Mouse (Mus musculus) hindbrain, embryonic 11.5 days (tissue): ENCODE measurements at regions not wholly inside any gene's neighbourhood (a gene's known extent, or its start where the extent isn't known, plus 50 kb on each side); places are given as distances from the start of the nearest gene placed in this dataset.

Experiments used
- ATAC-seq: fragments of 200-750 bp; cut with Nextera tagmentation; 2 replicates; pipeline ENCODE4 v1.8.0; 2017; ENCODE audit warnings: mild to moderate bottlenecking, moderate TSS enrichment, moderate library complexity; ENCODE audit not compliant: low FRiP score
- DNase-seq: peaks from one replicate; pipeline ENCODE4 v3.0.0-alpha.2; 2015; ENCODE audit warnings: low spot score
- H3K27ac ChIP-seq: fragments of 300-500 bp; sonication (generic); 2 replicates; pipeline ENCODE4 v1.5.1; 2014; ENCODE audit warnings: mild to moderate bottlenecking, low read depth, low read length
- H3K27me3 ChIP-seq: fragments of 300-500 bp; sonication (generic); 2 replicates; pipeline ENCODE4 v1.6.1; 2014; ENCODE audit warnings: mild to moderate bottlenecking, low read length, moderate library complexity, mixed read lengths; ENCODE audit not compliant: control insufficient read depth, insufficient read depth
- H3K36me3 ChIP-seq: fragments of 300-500 bp; sonication (generic); 2 replicates; pipeline ENCODE4 v1.6.1; 2014; ENCODE audit warnings: mild to moderate bottlenecking, low read length, moderate library complexity, mixed read lengths; ENCODE audit not compliant: control insufficient read depth, insufficient read depth
- H3K4me1 ChIP-seq: fragments of 300-500 bp; sonication (generic); replicated peaks from 2 replicates; pipeline ENCODE4 v1.6.1; 2014; ENCODE audit warnings: low read length, mixed read lengths; ENCODE audit not compliant: control insufficient read depth, insufficient read depth
- H3K4me2 ChIP-seq: fragments of 300-500 bp; sonication (generic); replicated peaks from 2 replicates; pipeline ENCODE4 v1.6.1; 2014; ENCODE audit warnings: mild to moderate bottlenecking, low read depth, low read length
- H3K4me3 ChIP-seq: fragments of 300-500 bp; sonication (generic); 2 replicates; pipeline ENCODE4 v1.5.1; 2014; ENCODE audit warnings: low read depth, low read length
- H3K9ac ChIP-seq: fragments of 300-500 bp; sonication (generic); 2 replicates; pipeline ENCODE4 v1.6.1; 2014; ENCODE audit warnings: low read depth, low read length
- H3K9me3 ChIP-seq: fragments of 300-500 bp; sonication (generic); 2 replicates; pipeline ENCODE4 v1.6.1; 2016; ENCODE audit warnings: low read length; ENCODE audit not compliant: control insufficient read depth
- WGBS: fragments of 180-500 bp; shearing (Covaris S2); extraction: QIAGEN DNeasy Blood & Tissue Kit; methylation state at CpG from one replicate; pipeline ENCODE4 v1.1.7; 2014; 5-methylcytosine and 5-hydroxymethylcytosine counted together

GRCm38 (mm10) chr4:142307321-142307720 lies 68.1 kb upstream of the Kazn start:
- Histone ChIP-seq H3K4me3 (no peak overlapping the region), H3K9ac (no peak overlapping the region), H3K27me3 (no peaks in the 10 kb centered on the region), H3K9me3 (no peaks in the 10 kb centered on the region), H3K4me2 (no peak overlapping the region), H3K36me3 (no peaks in the 10 kb centered on the region), H3K4me1 (peaks cover 6% of the 10 kb centered on the region; the same call in 1 of the 2 replicates), H3K27ac (no peak overlapping the region)
- ATAC-seq: no peak
- DNase-seq: no peak
- WGBS: 87% methylated on average over 11 of the region's 11 CpGs

- Histone ChIP-seq H3K9ac (no peak overlapping the region), H3K4me1 (peaks cover 15% of the 10 kb centered on the region; the same call in 1 of the 2 replicates), H3K27ac (no peak overlapping the region), H3K4me2 (no peak overlapping the region), H3K36me3 (no peaks in the 10 kb centered on the region), H3K4me3 (no peak overlapping the region), H3K27me3 (no peaks in the 10 kb centered on the region), H3K9me3 (no peaks in the 10 kb centered on the region)
- ATAC-seq (peak; percentile 45), DNase-seq (peak; percentile 35)
- 72% methylated on average over 14 of the region's 14 CpGs for WGBS
Measured at GRCm38 (mm10) chr4:142306076-142306475, 66.9 kb upstream of the Kazn start.

- DNase-seq: no peak
Measured at GRCm38 (mm10) chr4:142303374-142304020, 64.3 kb upstream of the Kazn start.

GRCm38 (mm10) chr4:142302724-142303120 lies 63.5 kb upstream of the Kazn start:
- DNase-seq: no peak
- no peak for ATAC-seq
- Histone ChIP-seq H3K4me1 (peaks cover 15% of the 10 kb centered on the region; the same call in 1 of the 2 replicates), H3K27ac (no peak overlapping the region), H3K36me3 (no peaks in the 10 kb centered on the region), H3K9me3 (no peaks in the 10 kb centered on the region), H3K4me3 (no peak overlapping the region), H3K9ac (no peak overlapping the region), H3K27me3 (no peaks in the 10 kb centered on the region), H3K4me2 (no peak overlapping the region)
- WGBS: 49% methylated on average over 2 of the region's 2 CpGs

More at GRCm38 (mm10) chr4:142303374-142304020, 64.3 kb upstream of the Kazn start:
- Histone ChIP-seq H3K4me2 (no peak overlapping the region), H3K27ac (no peak overlapping the region), H3K4me1 (peaks cover 15% of the 10 kb centered on the region; the same call in 1 of the 2 replicates), H3K9ac (no peak overlapping the region), H3K27me3 (no peaks in the 10 kb centered on the region), H3K36me3 (no peaks in the 10 kb centered on the region), H3K4me3 (no peak overlapping the region), H3K9me3 (no peaks in the 10 kb centered on the region)
- WGBS: 79% methylated on average over 10 of the region's 10 CpGs
- no peak for ATAC-seq

- no peaks in the 10 kb centered on the region for H3K9me3 ChIP-seq
- H3K36me3 ChIP-seq: no peaks in the 10 kb centered on the region
- ATAC-seq: no peak
- H3K27me3 ChIP-seq: no peaks in the 10 kb centered on the region
- H3K27ac ChIP-seq: no peak overlapping the region
- WGBS: 41% methylated on average over 8 of the region's 8 CpGs
- no peak for DNase-seq
- peaks cover 13% of the 10 kb centered on the region; the same call in 1 of the 2 replicates for H3K4me1 ChIP-seq
- H3K9ac ChIP-seq: no peak overlapping the region
- H3K4me2 ChIP-seq: no peak overlapping the region
- no peak overlapping the region for H3K4me3 ChIP-seq
Measured at GRCm38 (mm10) chr4:142302041-142302723, 63.0 kb upstream of the Kazn start.

GRCm38 (mm10) chr4:142298770-142299337 lies 59.7 kb upstream of the Kazn start:
- DNase-seq: peak; percentile 34
- no peaks in the 10 kb centered on the region for H3K36me3 ChIP-seq
- no peak overlapping the region for H3K4me2 ChIP-seq
- H3K4me3 ChIP-seq: no peak overlapping the region
- H3K27me3 ChIP-seq: no peaks in the 10 kb centered on the region
- peaks cover 13% of the 10 kb centered on the region; the same call in 1 of the 2 replicates for H3K4me1 ChIP-seq
- 0 out of 2 replicates have a peak overlapping the region, but pooled peaks have one; percentile 27 for H3K27ac ChIP-seq
- WGBS: 66% methylated on average over 10 of the region's 10 CpGs
- ATAC-seq: peak; percentile 76
- H3K9me3 ChIP-seq: no peaks in the 10 kb centered on the region
- H3K9ac ChIP-seq: no peak overlapping the region

- H3K4me1 ChIP-seq: no peaks in the 10 kb centered on the region
- no peaks in the 10 kb centered on the region for H3K27me3 ChIP-seq
- 81% methylated on average over 7 of the region's 7 CpGs for WGBS
- H3K4me3 ChIP-seq: no peak overlapping the region
- H3K4me2 ChIP-seq: no peak overlapping the region
- H3K9ac ChIP-seq: no peak overlapping the region
- no peaks in the 10 kb centered on the region for H3K9me3 ChIP-seq
- no peaks in the 10 kb centered on the region for H3K36me3 ChIP-seq
- DNase-seq (no peak), ATAC-seq (no peak)
- H3K27ac ChIP-seq: no peak overlapping the region
Measured at GRCm38 (mm10) chr4:142292760-142293159, 53.6 kb upstream of the Kazn start.

- no peak overlapping the region for H3K27ac ChIP-seq
- no peak overlapping the region for H3K4me3 ChIP-seq
- no peaks in the 10 kb centered on the region for H3K9me3 ChIP-seq
- 81% methylated on average over 9 of the region's 9 CpGs for WGBS
- H3K36me3 ChIP-seq: no peaks in the 10 kb centered on the region
- no peaks in the 10 kb centered on the region for H3K27me3 ChIP-seq
- DNase-seq (no peak), ATAC-seq (no peak)
- no peaks in the 10 kb centered on the region for H3K4me1 ChIP-seq
- H3K9ac ChIP-seq: no peak overlapping the region
- no peak overlapping the region for H3K4me2 ChIP-seq
Measured at GRCm38 (mm10) chr4:142292334-142292733, 53.1 kb upstream of the Kazn start.
